21 mouse cellular contexts compared by ENCODE assay signal in the genomic region with DNA sequence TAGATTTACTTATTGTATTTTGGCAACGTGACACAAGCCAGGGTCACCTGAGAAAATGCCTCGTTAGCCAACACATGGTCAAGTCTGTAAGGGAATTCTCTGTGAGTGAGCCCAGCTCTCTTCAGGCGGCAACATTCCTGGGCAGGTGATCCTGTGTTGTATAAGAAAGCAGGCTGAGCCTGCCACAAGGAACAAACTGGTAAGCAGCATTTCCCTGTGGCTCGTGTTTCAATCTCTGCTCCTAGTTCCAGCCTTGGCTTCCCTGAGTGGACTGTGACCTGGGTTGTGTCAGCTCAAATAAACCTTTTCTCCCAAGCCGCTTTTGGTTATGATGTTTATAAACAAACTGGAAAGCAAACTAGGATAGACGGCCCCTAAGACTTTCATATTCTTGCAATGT.
DNase-seq lines count a peak whose midpoint lies in the region; ATAC-seq and TF ChIP-seq lines count a peak whose summit lies in the region.
"Had no signal": no experiment of that assay in that cellular context is flagged by ENCODE, and none has a peak within 500 bp of the region (broad histone marks: within the 10 kb centered on the region; RNA-seq: fewer than 3 reads in every experiment).

No protein-coding gene starts in this region.

- H3K4me3 ChIP-seq in limb, embryonic 15.5 days: no peak overlapping the region
- H3K4me3 ChIP-seq in limb, embryonic 10.5 days: no peak overlapping the region
- no peak overlapping the region for H3K4me3 ChIP-seq in small intestine, adult 2 months (ENCODE audit: low read depth, low read length)
- H3K4me3 ChIP-seq: embryonic facial prominence, embryonic 10.5 days; forebrain, embryonic 10.5 days; heart, adult 2 months; heart, embryonic 15.5 days; hindbrain, embryonic 13.5 days had no signal

- H3K4me2 ChIP-seq in limb, embryonic 15.5 days: no peak overlapping the region
- H3K4me2 ChIP-seq: heart, embryonic 11.5 days; heart, embryonic 15.5 days; hindbrain, embryonic 13.5 days had no signal

- H3K9ac ChIP-seq in limb, embryonic 15.5 days: no peak overlapping the region
- H3K9ac ChIP-seq: heart, embryonic 15.5 days; hindbrain, embryonic 13.5 days had no signal

- WGBS in limb, embryonic 15.5 days: 58% methylated on average over 6 of the region's 6 CpGs
- 64% methylated on average over 6 of the region's 6 CpGs for WGBS in limb, embryonic 10.5 days
- 23% methylated on average over 6 of the region's 6 CpGs for WGBS in small intestine, adult 2 months

- H3K4me1 ChIP-seq in limb, embryonic 15.5 days: peaks cover 41% of the 10 kb centered on the region
- peaks cover 39% of the 10 kb centered on the region for H3K4me1 ChIP-seq in limb, embryonic 10.5 days
- H3K4me1 ChIP-seq in small intestine, adult 2 months (ENCODE audit: control insufficient read depth, insufficient read depth, insufficient read length, low read length): peaks cover 38% of the 10 kb centered on the region

- no peaks in the 10 kb centered on the region for H3K36me3 ChIP-seq in limb, embryonic 15.5 days
- no peaks in the 10 kb centered on the region for H3K36me3 ChIP-seq in limb, embryonic 10.5 days
- peaks cover 4% of the 10 kb centered on the region for H3K36me3 ChIP-seq in small intestine, adult 2 months (ENCODE audit: control insufficient read depth, insufficient read depth, low read length)
- H3K36me3 ChIP-seq: embryonic facial prominence, embryonic 10.5 days; forebrain, embryonic 10.5 days; heart, embryonic 15.5 days; hindbrain, embryonic 13.5 days had no signal

- no peak for TF ChIP-seq POLR2A in small intestine, adult 2 months (IDR thresholded peaks at IDR 0.05; ENCODE audit: low read depth, low read length)

- no peaks in the 10 kb centered on the region for H3K27me3 ChIP-seq in limb, embryonic 15.5 days
- no peaks in the 10 kb centered on the region for H3K27me3 ChIP-seq in limb, embryonic 10.5 days (ENCODE audit: low read depth, poor library complexity, severe bottlenecking)
- no peaks in the 10 kb centered on the region for H3K27me3 ChIP-seq in small intestine, adult 2 months (ENCODE audit: control insufficient read depth, insufficient read depth, low read length)
- H3K27me3 ChIP-seq: CH12.LX; heart, embryonic 15.5 days; hindbrain, embryonic 13.5 days had no signal

- no peak for DNase-seq in limb, embryonic 10.5 days (ENCODE audit: low spot score)
- DNase-seq in lung, postnatal 36 days: peak; percentile 38
- no peak for DNase-seq in lung, postnatal 4 days
- DNase-seq in gastrocnemius, adult 18-20 months (ENCODE audit: low spot score): no peak
- no peak for DNase-seq in ovary, adult 18-20 months (ENCODE audit: low spot score)
- DNase-seq: adrenal gland, adult 2 months; adrenal gland, postnatal 25 days; cerebellum, adult 18-20 months; cerebellum, adult 9-11 months; gastrocnemius, postnatal 10 days; heart, adult 2 months; heart, postnatal 14 days had no signal

- no peaks in the 10 kb centered on the region for H3K9me3 ChIP-seq in limb, embryonic 15.5 days
- no peaks in the 10 kb centered on the region for H3K9me3 ChIP-seq in limb, embryonic 10.5 days (replicated peaks)
- H3K9me3 ChIP-seq: embryonic facial prominence, embryonic 10.5 days; forebrain, embryonic 10.5 days; heart, embryonic 15.5 days; hindbrain, embryonic 13.5 days had no signal

- peak overlapping the region; percentile 71 for H3K27ac ChIP-seq in limb, embryonic 15.5 days
- H3K27ac ChIP-seq in limb, embryonic 10.5 days: no peak overlapping the region
- peak overlapping the region; percentile 67 for H3K27ac ChIP-seq in small intestine, adult 2 months (ENCODE audit: insufficient read depth, low read depth, low read length)
- H3K27ac ChIP-seq: embryonic facial prominence, embryonic 10.5 days; forebrain, embryonic 10.5 days; heart, adult 2 months; heart, embryonic 15.5 days; hindbrain, embryonic 13.5 days had no signal

- TF ChIP-seq CTCF in small intestine, adult 2 months (IDR thresholded peaks at IDR 0.05; ENCODE audit: extremely low read depth, insufficient read length, insufficient replicate concordance, low read depth, low read length): no peak

- ATAC-seq in limb, embryonic 15.5 days (ENCODE audit: insufficient number of reproducible peaks, low FRiP score, low TSS enrichment, low read depth): no peak
- ATAC-seq: forebrain, embryonic 14.5 days had no signal
